Comparison of ENCODE assay signal across 10 mouse cellular contexts in the genomic region with DNA sequence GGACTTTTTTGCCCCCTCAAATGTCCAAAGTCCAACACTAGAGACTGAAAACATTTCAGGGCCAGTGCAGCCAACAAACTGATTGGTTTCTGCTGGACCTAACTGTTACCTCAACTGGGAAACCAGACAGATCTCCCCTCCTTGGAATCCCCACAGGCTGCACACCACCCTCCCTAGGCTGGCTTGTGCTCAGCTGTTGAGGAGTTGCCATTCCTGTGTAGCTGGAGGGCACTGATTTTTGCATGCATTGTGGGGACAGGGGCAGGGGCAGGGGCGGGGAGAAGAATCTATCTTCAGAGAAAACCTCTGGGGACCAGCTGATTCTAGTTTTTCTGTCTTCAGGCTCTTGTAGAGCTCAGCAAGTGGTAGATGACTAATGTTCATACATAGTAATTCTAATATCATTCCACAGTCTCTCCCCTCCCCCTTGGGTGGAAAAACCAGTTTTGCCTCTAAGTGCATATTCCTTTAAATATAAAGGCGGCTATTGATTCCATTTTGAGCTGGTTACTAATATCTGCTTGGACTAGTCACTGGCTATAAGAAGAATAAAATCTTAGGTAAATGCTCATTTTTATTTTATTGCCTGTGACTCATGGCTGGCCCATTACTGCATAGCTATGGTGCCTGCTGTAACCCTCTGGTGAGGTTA. TPM values are rescaled to one million over a fixed set of nuclear protein-coding genes. Genes with fewer than 3 reads are reported as not detected.
DNase-seq lines count a peak whose midpoint lies in the region; ATAC-seq and TF ChIP-seq lines count a peak whose summit lies in the region.
"Had no signal": no experiment of that assay in that cellular context is flagged by ENCODE, and none has a peak within 500 bp of the region (broad histone marks: within the 10 kb centered on the region; RNA-seq: fewer than 3 reads in every experiment).

No protein-coding gene starts in this region.

- H3K27me3 ChIP-seq in embryonic facial prominence, embryonic 12.5 days = no peaks in the 10 kb centered on the region
- peaks cover 7% of the 10 kb centered on the region for H3K27me3 ChIP-seq in embryonic facial prominence, embryonic 10.5 days (replicated peaks; ENCODE audit: low read depth, poor library complexity, severe bottlenecking)
- no peaks in the 10 kb centered on the region for H3K27me3 ChIP-seq in liver, adult 2 months (ENCODE audit: control insufficient read depth, insufficient read depth, low read length)
- peaks cover 4% of the 10 kb centered on the region for H3K27me3 ChIP-seq in liver, embryonic 12.5 days (replicated peaks)
- H3K27me3 ChIP-seq in liver, postnatal 0 days (ENCODE audit: insufficient read depth, low read length) = no peaks in the 10 kb centered on the region

- WGBS in embryonic facial prominence, embryonic 12.5 days = 74% methylated on average over 2 of the region's 2 CpGs
- 76% methylated on average over 2 of the region's 2 CpGs for WGBS in embryonic facial prominence, embryonic 10.5 days
- 86% methylated on average over 2 of the region's 2 CpGs for WGBS in liver, adult 2 months
- 56% methylated on average over 2 of the region's 2 CpGs for WGBS in liver, embryonic 12.5 days (ENCODE audit: insufficient replicate concordance)
- 69% methylated on average over 2 of the region's 2 CpGs for WGBS in liver, postnatal 0 days (ENCODE audit: insufficient replicate concordance)

- H3K9me3 ChIP-seq in embryonic facial prominence, embryonic 12.5 days = no peaks in the 10 kb centered on the region
- H3K9me3 ChIP-seq in embryonic facial prominence, embryonic 10.5 days = no peaks in the 10 kb centered on the region
- H3K9me3 ChIP-seq in liver, embryonic 12.5 days (replicated peaks) = no peaks in the 10 kb centered on the region
- no peaks in the 10 kb centered on the region for H3K9me3 ChIP-seq in liver, postnatal 0 days (ENCODE audit: low read length)
- H3K9me3 ChIP-seq: neural tube, embryonic 12.5 days had no signal

- no peak for TF ChIP-seq EP300 in liver, postnatal 0 days (IDR thresholded peaks at IDR 0.05; ENCODE audit: low read depth)

- H3K4me2 ChIP-seq in embryonic facial prominence, embryonic 12.5 days (replicated peaks) = no peak overlapping the region
- no peak overlapping the region for H3K4me2 ChIP-seq in liver, embryonic 12.5 days
- H3K4me2 ChIP-seq in liver, postnatal 0 days (ENCODE audit: low read depth, low read length) = 0 out of 2 replicates have a peak overlapping the region, but pooled peaks have one; percentile 13
- H3K4me2 ChIP-seq: neural tube, embryonic 12.5 days had no signal

- DNase-seq in embryonic facial prominence, embryonic 10.5 days (ENCODE audit: low spot score) = no peak
- peak; percentile 35 for DNase-seq in liver, adult 2 months (ENCODE audit: extremely low read depth, low read depth, low spot score)
- DNase-seq in fat pad, adult 2 months (ENCODE audit: extremely low read depth, low read depth, low spot score) = peak; percentile 19
- no peak for DNase-seq in liver, postnatal 0 days
- no peak for DNase-seq in layer of hippocampus, adult 11-12 months (ENCODE audit: low spot score)
- no peak for DNase-seq in retina, embryonic 14.5 days (ENCODE audit: low spot score)
- DNase-seq: layer of hippocampus, adult 9-11 months had no signal

- no peak for TF ChIP-seq CTCF in liver, adult 2 months (IDR thresholded peaks at IDR 0.05; ENCODE audit: low read depth, low read length)
- TF ChIP-seq CTCF in liver, postnatal 0 days (IDR thresholded peaks at IDR 0.05; ENCODE audit: low read depth) = no peak

- peaks cover 24% of the 10 kb centered on the region for H3K79me2 ChIP-seq in liver, adult 2 months (ENCODE audit: control insufficient read depth, insufficient read depth, low read length)

- no peak overlapping the region for H3K9ac ChIP-seq in embryonic facial prominence, embryonic 12.5 days
- no peak overlapping the region for H3K9ac ChIP-seq in liver, adult 2 months (ENCODE audit: low read depth, low read length)
- H3K9ac ChIP-seq in liver, embryonic 12.5 days = no peak overlapping the region
- no peak overlapping the region for H3K9ac ChIP-seq in liver, postnatal 0 days (replicated peaks)
- H3K9ac ChIP-seq: neural tube, embryonic 12.5 days had no signal

- H3K36me3 ChIP-seq in embryonic facial prominence, embryonic 12.5 days = peaks cover 5% of the 10 kb centered on the region; the same call in 1 of the 2 replicates
- 0 out of 2 replicates have a peak, but pooled peaks cover 4% of the 10 kb centered on the region for H3K36me3 ChIP-seq in embryonic facial prominence, embryonic 10.5 days (replicated peaks)
- no peaks in the 10 kb centered on the region for H3K36me3 ChIP-seq in liver, adult 2 months (ENCODE audit: control insufficient read depth, insufficient read depth, low read length)
- H3K36me3 ChIP-seq in liver, embryonic 12.5 days = 0 out of 2 replicates have a peak, but pooled peaks cover 3% of the 10 kb centered on the region
- 0 out of 2 replicates have a peak, but pooled peaks cover 2% of the 10 kb centered on the region for H3K36me3 ChIP-seq in liver, postnatal 0 days (replicated peaks; ENCODE audit: insufficient read depth, low read length)
- H3K36me3 ChIP-seq: neural tube, embryonic 12.5 days had no signal

- no peak for TF ChIP-seq POLR2A in liver, adult 2 months (IDR thresholded peaks at IDR 0.05; ENCODE audit: extremely low read depth, insufficient read depth, low read length)

- H3K4me1 ChIP-seq in embryonic facial prominence, embryonic 12.5 days = peaks cover 58% of the 10 kb centered on the region
- peaks cover 57% of the 10 kb centered on the region for H3K4me1 ChIP-seq in embryonic facial prominence, embryonic 10.5 days
- H3K4me1 ChIP-seq in liver, adult 2 months (ENCODE audit: control insufficient read depth, insufficient read depth, low read length) = peaks cover 37% of the 10 kb centered on the region
- H3K4me1 ChIP-seq in liver, embryonic 12.5 days = peaks cover 62% of the 10 kb centered on the region
- H3K4me1 ChIP-seq in liver, postnatal 0 days (ENCODE audit: insufficient read depth) = peaks cover 61% of the 10 kb centered on the region

- H3K4me3 ChIP-seq in embryonic facial prominence, embryonic 12.5 days = no peak overlapping the region
- H3K4me3 ChIP-seq in embryonic facial prominence, embryonic 10.5 days = no peak overlapping the region
- H3K4me3 ChIP-seq in liver, adult 2 months (ENCODE audit: insufficient read depth, low read depth, low read length) = no peak overlapping the region
- no peak overlapping the region for H3K4me3 ChIP-seq in liver, embryonic 12.5 days
- no peak overlapping the region for H3K4me3 ChIP-seq in liver, postnatal 0 days (ENCODE audit: low read depth, low read length)
- H3K4me3 ChIP-seq: neural tube, embryonic 12.5 days had no signal

- H3K27ac ChIP-seq in embryonic facial prominence, embryonic 12.5 days = 0 out of 2 replicates have a peak overlapping the region, but pooled peaks have one; percentile 5
- H3K27ac ChIP-seq in embryonic facial prominence, embryonic 10.5 days (replicated peaks) = no peak overlapping the region; the same call in 1 of the 2 replicates
- peak overlapping the region; percentile 96 for H3K27ac ChIP-seq in liver, adult 2 months (replicated peaks; ENCODE audit: insufficient read depth, low read depth, low read length)
- no peak overlapping the region for H3K27ac ChIP-seq in liver, embryonic 12.5 days
- H3K27ac ChIP-seq in liver, postnatal 0 days (ENCODE audit: low read depth) = peak overlapping the region; percentile 89
- H3K27ac ChIP-seq: neural tube, embryonic 12.5 days had no signal

- no peak for ATAC-seq in embryonic facial prominence, embryonic 12.5 days (ENCODE audit: insufficient number of reproducible peaks, insufficient read depth, low FRiP score, low TSS enrichment)
- ATAC-seq in liver, embryonic 12.5 days = no peak
- ATAC-seq in liver, postnatal 0 days = no peak

RNA-seq across cellular contexts. Expression of gene Anxa6, which starts 5.9 kb away (rescaled TPM):
- polyA plus RNA-seq in embryonic facial prominence, embryonic 12.5 days (2016; fragmentation: Nextera tagmentation; extraction: Ambion mirVana) = 204 and 212 TPM in 2 replicates
- 56.5 and 66.7 TPM in 2 replicates for polyA plus RNA-seq in embryonic facial prominence, embryonic 10.5 days (2016; fragmentation: Nextera tagmentation; extraction: Ambion mirVana)
- 111 and 120 TPM in 2 replicates for total RNA-seq in liver, adult 2 months (2014; rRNA removed)
- 87.5 and 91.3 TPM in 2 replicates for polyA plus RNA-seq in liver, adult 2 months (2012; rRNA removed)
- 52.9 and 54.7 TPM in 2 replicates for polyA plus RNA-seq in liver, embryonic 12.5 days (2016; fragmentation: Nextera tagmentation; extraction: Ambion mirVana)
- 47.5 and 47.7 TPM in 2 replicates for polyA plus RNA-seq in liver, postnatal 0 days (2015; fragmentation: Nextera tagmentation; extraction: Ambion mirVana)

RNA-seq across cellular contexts. Expression of gene Ccdc69, which starts 50.6 kb away (rescaled TPM):
- polyA plus RNA-seq in embryonic facial prominence, embryonic 12.5 days (2016; fragmentation: Nextera tagmentation; extraction: Ambion mirVana) = 0.67 and 0.78 TPM in 2 replicates
- 0.47 and 0.49 TPM in 2 replicates for polyA plus RNA-seq in embryonic facial prominence, embryonic 10.5 days (2016; fragmentation: Nextera tagmentation; extraction: Ambion mirVana)
- 0.13 and 0.55 TPM in 2 replicates for total RNA-seq in liver, adult 2 months (2014; rRNA removed)
- polyA plus RNA-seq in liver, adult 2 months (2012; rRNA removed) = 0.43 TPM in 1 of 2 replicates, not detected in the other
- polyA plus RNA-seq in liver, embryonic 12.5 days (2016; fragmentation: Nextera tagmentation; extraction: Ambion mirVana) = 1.0 and 1.2 TPM in 2 replicates
- polyA plus RNA-seq in liver, postnatal 0 days (2015; fragmentation: Nextera tagmentation; extraction: Ambion mirVana) = 1.3 and 1.6 TPM in 2 replicates

Comparison
In these comparisons a context has a peak if more than half of its experiments do, and no peak if none do; other contexts are left out.
1. H3K27ac ChIP-seq: peak in embryonic facial prominence, embryonic 12.5 days (single experiment), liver, adult 2 months (single experiment) and liver, postnatal 0 days (single experiment); none in embryonic facial prominence, embryonic 10.5 days (single experiment) and liver, embryonic 12.5 days (single experiment).
2. DNase-seq: peak in liver, adult 2 months (single experiment) and fat pad, adult 2 months (single experiment); none in embryonic facial prominence, embryonic 10.5 days (single experiment), liver, postnatal 0 days (single experiment), layer of hippocampus, adult 11-12 months (single experiment) and retina, embryonic 14.5 days (single experiment).